Mouse (Mus musculus): Measurements from ENCODE around the gene Vmn2r47. TPM values are rescaled to one million over a fixed set of nuclear protein-coding genes. Genes with fewer than 3 reads are reported as not detected.

Vmn2r47 gene
- polyA plus RNA-seq (2015; fragmentation: Nextera tagmentation; extraction: Ambion mirVana): not detected in 2 replicates

GRCm38 (mm10) chr7:9841225-9841624, at the start of gene Vmn2r47:
Vmn2r47 (minus strand) TSS chr7:9841325.

GRCm38 (mm10) chr7:9770471-9770870, 70.7 kb downstream of the Vmn2r47 start, which contains the start of gene Vmn2r46:
Vmn2r46 (minus strand) TSS chr7:9770571.

Other genes with a start within 250 kb of the Vmn2r47 start
- not detected in 2 replicates for gene Vmn2r46, start 70.8 kb downstream of the Vmn2r47 start, polyA plus RNA-seq (2015; fragmentation: Nextera tagmentation; extraction: Ambion mirVana)
- not detected in 2 replicates for gene Vmn2r48, start 112.3 kb upstream of the Vmn2r47 start, polyA plus RNA-seq (2015; fragmentation: Nextera tagmentation; extraction: Ambion mirVana)
- gene Vmn2r49, start 150.9 kb upstream of the Vmn2r47 start, polyA plus RNA-seq (2015; fragmentation: Nextera tagmentation; extraction: Ambion mirVana): not detected in 2 replicates
- gene Vmn2r50, start 212.0 kb upstream of the Vmn2r47 start, polyA plus RNA-seq (2015; fragmentation: Nextera tagmentation; extraction: Ambion mirVana): not detected in 2 replicates